In the genomic region with DNA sequence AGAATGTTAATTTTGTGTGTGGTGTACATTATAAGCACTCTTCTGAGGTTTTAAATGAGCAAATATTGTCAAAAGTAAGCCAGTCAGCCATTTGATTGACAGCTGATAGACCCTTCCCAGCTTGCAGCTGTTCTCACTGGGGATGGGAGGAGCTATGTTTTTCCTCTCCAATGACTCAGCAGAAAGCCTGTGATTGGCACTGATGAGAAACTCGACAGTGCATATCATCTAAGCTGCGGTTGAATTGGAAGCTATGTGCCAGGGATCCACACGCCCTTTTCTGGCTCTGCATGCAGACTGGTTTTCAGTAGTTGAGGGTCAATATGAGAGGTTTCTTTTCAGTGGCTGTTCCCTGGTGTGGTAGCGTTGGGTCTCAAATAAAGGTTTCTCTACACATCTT, we compare ENCODE assay signal across 23 mouse cellular contexts. TPM values are rescaled to one million over a fixed set of nuclear protein-coding genes. Genes with fewer than 3 reads are reported as not detected.
DNase-seq lines count a peak whose midpoint lies in the region; ATAC-seq and TF ChIP-seq lines count a peak whose summit lies in the region.
"Had no signal": no experiment of that assay in that cellular context is flagged by ENCODE, and none has a peak within 500 bp of the region (broad histone marks: within the 10 kb centered on the region; RNA-seq: fewer than 3 reads in every experiment).

No protein-coding gene starts in this region.

- no peak overlapping the region for H3K9ac ChIP-seq in hindbrain, postnatal 0 days (replicated peaks; ENCODE audit: low read length)

- H3K27me3 ChIP-seq in hindbrain, postnatal 0 days (ENCODE audit: insufficient read depth, low read length): no peaks in the 10 kb centered on the region

- no peak for ATAC-seq in hindbrain, postnatal 0 days

- intact Hi-C loops in gastrocnemius, adult 2 months (cut with DNase I): no loop called here
- intact Hi-C loops in gastrocnemius, postnatal 14 days (cut with DNase I; ENCODE audit: low total_unique reads): no loop called here

- DNase-seq in gastrocnemius, adult 2 months: no peak
- no peak for DNase-seq in gastrocnemius, postnatal 14 days
- peak; percentile 33 for DNase-seq in CD4-positive helper T cell, adult 2 months (ENCODE audit: low read depth, low spot score)
- DNase-seq in R1 (ENCODE audit: low read depth, low spot score): peak; percentile 74
- peak; percentile 37 for DNase-seq in induced T-regulatory cell, adult 2 months (ENCODE audit: low read depth)
- DNase-seq in hindbrain, postnatal 0 days (ENCODE audit: low spot score): no peak
- DNase-seq in kidney, postnatal 36 days: no peak
- DNase-seq in gastrocnemius, adult 8-10 months (ENCODE audit: low spot score in 2 of 2): no peak
- DNase-seq: cerebellum, postnatal 14 days; gastrocnemius, postnatal 36 days; kidney, adult 8-10 months; kidney, postnatal 4 days; lung, postnatal 14 days; thymus, postnatal 4 days had no signal

- H3K27ac ChIP-seq in gastrocnemius, adult 2 months: peak overlapping the region; percentile 12; the same call in 1 of the 2 replicates
- no peak overlapping the region for H3K27ac ChIP-seq in hindbrain, postnatal 0 days
- H3K27ac ChIP-seq: embryonic facial prominence, embryonic 10.5 days had no signal

- WGBS in hindbrain, postnatal 0 days: 51% methylated on average over 4 of the region's 4 CpGs

- H3K9me3 ChIP-seq in hindbrain, postnatal 0 days (ENCODE audit: low read length): no peaks in the 10 kb centered on the region
- H3K9me3 ChIP-seq: embryonic facial prominence, embryonic 10.5 days had no signal

- H3K4me3 ChIP-seq in gastrocnemius, adult 2 months: no peak overlapping the region
- no peak overlapping the region for H3K4me3 ChIP-seq in hindbrain, postnatal 0 days (ENCODE audit: low read length)
- H3K4me3 ChIP-seq: embryonic facial prominence, embryonic 10.5 days had no signal

- H3K4me1 ChIP-seq in hindbrain, postnatal 0 days (ENCODE audit: insufficient read depth, low read length): no peaks in the 10 kb centered on the region
- H3K4me1 ChIP-seq: embryonic facial prominence, embryonic 10.5 days had no signal

- no peak for TF ChIP-seq CTCF in gastrocnemius, adult 2 months (IDR thresholded peaks at IDR 0.05)
- no peak for TF ChIP-seq CTCF in hindbrain, postnatal 0 days (IDR thresholded peaks at IDR 0.05; ENCODE audit: low read depth)

- no peak overlapping the region for H3K4me2 ChIP-seq in hindbrain, postnatal 0 days (ENCODE audit: low read depth, low read length)
- H3K4me2 ChIP-seq: heart, embryonic 11.5 days had no signal

- H3K36me3 ChIP-seq in hindbrain, postnatal 0 days (ENCODE audit: insufficient read depth, low read length): no peaks in the 10 kb centered on the region
- H3K36me3 ChIP-seq: embryonic facial prominence, embryonic 10.5 days had no signal

RNA-seq across cellular contexts. Expression of a gene that starts 20.3 kb away (rescaled TPM):
- total RNA-seq in gastrocnemius, adult 2 months (2021): not detected
- not detected for total RNA-seq in gastrocnemius, postnatal 14 days (2021)
- total RNA-seq in hindbrain, postnatal 0 days (2014; rRNA removed): not detected in 2 replicates
- polyA plus RNA-seq in hindbrain, postnatal 0 days (2015; fragmentation: Nextera tagmentation; extraction: Ambion mirVana): not detected in 2 replicates
- under 1 TPM in 1 of 4 experiments, not detected in 3; 0.07 TPM for total RNA-seq in gastrocnemius, adult 8-10 months (2022)
- total RNA-seq: gastrocnemius, postnatal 36 days; heart, postnatal 25 days; layer of hippocampus, postnatal 25 days; left cerebral cortex, postnatal 14 days had no signal
- polyA plus RNA-seq: embryonic facial prominence, embryonic 10.5 days; heart, embryonic 11.5 days; limb, embryonic 14.5 days; midbrain, postnatal 0 days; neural tube, embryonic 11.5 days had no signal

RNA-seq across cellular contexts. Expression of a gene that starts 36.4 kb away (rescaled TPM):
- total RNA-seq in gastrocnemius, adult 2 months (2021): not detected
- not detected for total RNA-seq in gastrocnemius, postnatal 14 days (2021)
- total RNA-seq in hindbrain, postnatal 0 days (2014; rRNA removed): 0.21 TPM in 1 of 2 replicates, not detected in the other
- not detected in 2 replicates for polyA plus RNA-seq in hindbrain, postnatal 0 days (2015; fragmentation: Nextera tagmentation; extraction: Ambion mirVana)
- not detected for total RNA-seq in gastrocnemius, adult 8-10 months (2022)
- total RNA-seq: gastrocnemius, postnatal 36 days; heart, postnatal 25 days; layer of hippocampus, postnatal 25 days; left cerebral cortex, postnatal 14 days; midbrain, postnatal 0 days had no signal
- polyA plus RNA-seq: embryonic facial prominence, embryonic 10.5 days; heart, embryonic 11.5 days; limb, embryonic 14.5 days; midbrain, postnatal 0 days; neural tube, embryonic 11.5 days had no signal

RNA-seq across cellular contexts. Expression of a gene that starts 48.0 kb away (rescaled TPM):
- not detected for total RNA-seq in gastrocnemius, adult 2 months (2021)
- total RNA-seq in gastrocnemius, postnatal 14 days (2021): not detected
- not detected in 2 replicates for total RNA-seq in hindbrain, postnatal 0 days (2014; rRNA removed)
- not detected in 2 replicates for polyA plus RNA-seq in hindbrain, postnatal 0 days (2015; fragmentation: Nextera tagmentation; extraction: Ambion mirVana)
- total RNA-seq in gastrocnemius, adult 8-10 months (2022): not detected
- total RNA-seq: gastrocnemius, postnatal 36 days; heart, postnatal 25 days; layer of hippocampus, postnatal 25 days; left cerebral cortex, postnatal 14 days; midbrain, postnatal 0 days had no signal
- polyA plus RNA-seq: embryonic facial prominence, embryonic 10.5 days; heart, embryonic 11.5 days; limb, embryonic 14.5 days; liver, embryonic 16.5 days; midbrain, postnatal 0 days; neural tube, embryonic 11.5 days had no signal

RNA-seq across cellular contexts. Expression of a gene that starts 51.0 kb away (rescaled TPM):
- total RNA-seq in gastrocnemius, adult 2 months (2021): not detected
- total RNA-seq in gastrocnemius, postnatal 14 days (2021): not detected
- total RNA-seq in hindbrain, postnatal 0 days (2014; rRNA removed): not detected in 2 replicates
- polyA plus RNA-seq in hindbrain, postnatal 0 days (2015; fragmentation: Nextera tagmentation; extraction: Ambion mirVana): 0.38 and 0.43 TPM in 2 replicates
- not detected for total RNA-seq in gastrocnemius, adult 8-10 months (2022)
- total RNA-seq: gastrocnemius, postnatal 36 days; midbrain, postnatal 0 days had no signal
- polyA plus RNA-seq: embryonic facial prominence, embryonic 10.5 days; liver, embryonic 16.5 days; neural tube, embryonic 11.5 days had no signal

Comparison
In these comparisons a context has a peak if more than half of its experiments do, and no peak if none do; other contexts are left out.
1. DNase-seq: peak in CD4-positive helper T cell, adult 2 months (single experiment), R1 (single experiment) and induced T-regulatory cell, adult 2 months (single experiment); none in gastrocnemius, adult 2 months (single experiment), gastrocnemius, postnatal 14 days (single experiment), hindbrain, postnatal 0 days (single experiment), kidney, postnatal 36 days (0 of 2) and gastrocnemius, adult 8-10 months (0 of 2).